Mouse (Mus musculus) E14TG2a.4 (cell line): ENCODE measurements around the gene Dact3.

Experiments used
- H3K27me3 ChIP-seq: 2 replicates; pipeline ENCODE4 v1.6.1; 2014; ENCODE audit warnings: low read length, control low read depth; ENCODE audit not compliant: insufficient read depth
- H3K36me3 ChIP-seq: 2 replicates; pipeline ENCODE4 v1.6.1; 2014; ENCODE audit warnings: low read length, control low read depth; ENCODE audit not compliant: insufficient read depth
- H3K4me1 ChIP-seq: replicated peaks from 2 replicates; pipeline ENCODE4 v1.6.1; 2014; ENCODE audit warnings: low read depth, low read length, control low read depth
- H3K4me3 ChIP-seq: replicated peaks from 2 replicates; pipeline ENCODE4 v1.5.1; 2014; ENCODE audit warnings: mild to moderate bottlenecking, low read length
- H3K9me3 ChIP-seq: 2 replicates; pipeline ENCODE4 v1.6.1; 2014; ENCODE audit warnings: low read length, control low read depth
- CTCF ChIP-seq: conservative IDR thresholded peaks from 2 replicates; pipeline ENCODE4 v1.5.1; 2014; ENCODE audit warnings: low read length
- NANOG ChIP-seq: IDR thresholded peaks from 2 replicates; pipeline ENCODE4 v1.6.1; 2014; ENCODE audit warnings: borderline replicate concordance, low read length, mixed read lengths
- POU5F1 ChIP-seq: IDR thresholded peaks from 2 replicates; pipeline ENCODE4 v1.6.1; 2014; ENCODE audit warnings: low read length, borderline replicate concordance

Gene Dact3

GRCm38 (mm10) chr7:16841078-16841477 lies 34.0 kb upstream of the Dact3 start:
- TF ChIP-seq NANOG (no peak), POU5F1 (no peak), CTCF (no peak)
- Histone ChIP-seq H3K27me3 (peaks cover 28% of the 10 kb centered on the region), H3K4me3 (no peak overlapping the region), H3K36me3 (peaks cover 59% of the 10 kb centered on the region), H3K9me3 (no peaks in the 10 kb centered on the region), H3K4me1 (peaks cover 73% of the 10 kb centered on the region)

GRCm38 (mm10) chr7:16841561-16842560 lies 33.3 kb upstream of the Dact3 start:
- TF ChIP-seq NANOG (no peak), POU5F1 (no peak), CTCF (no peak)

DNA sequence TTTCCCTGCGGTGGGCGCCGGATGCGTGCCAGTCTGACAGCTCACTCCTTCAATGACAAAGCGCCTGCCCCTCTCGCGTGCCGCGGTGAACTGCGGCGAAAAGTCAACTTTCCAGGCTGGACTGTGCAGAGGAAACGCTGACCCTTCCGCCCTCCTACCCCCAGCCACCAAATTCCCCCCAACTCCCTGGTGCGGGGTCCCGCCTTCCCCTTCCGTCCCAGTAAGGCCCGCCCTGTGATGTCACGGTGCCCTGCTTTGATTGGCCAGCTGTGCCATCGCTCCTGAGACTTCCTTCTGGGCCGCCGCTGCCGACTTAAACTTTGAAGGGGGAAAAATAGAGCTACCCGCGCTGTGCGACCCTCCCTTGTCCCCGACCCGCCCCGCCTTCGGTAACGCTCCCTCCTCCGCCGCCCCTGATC lies 32.5 kb upstream of the Dact3 start, which contains the start of gene Prkd2:
Gene Prkd2 (plus strand): TSS at position 258 of the 419 bp plus-strand sequence.
- peaks cover 46% of the 10 kb centered on the region for H3K36me3 ChIP-seq
- TF ChIP-seq POU5F1 (no peak), NANOG (no peak), CTCF (no peak)

More at GRCm38 (mm10) chr7:16841561-16842560, 33.3 kb upstream of the Dact3 start:
- H3K27me3 ChIP-seq = peaks cover 28% of the 10 kb centered on the region
- H3K4me3 ChIP-seq = peak overlapping the region; percentile 84
- H3K4me1 ChIP-seq = peaks cover 74% of the 10 kb centered on the region
- peaks cover 54% of the 10 kb centered on the region for H3K36me3 ChIP-seq
- no peaks in the 10 kb centered on the region for H3K9me3 ChIP-seq

DNA sequence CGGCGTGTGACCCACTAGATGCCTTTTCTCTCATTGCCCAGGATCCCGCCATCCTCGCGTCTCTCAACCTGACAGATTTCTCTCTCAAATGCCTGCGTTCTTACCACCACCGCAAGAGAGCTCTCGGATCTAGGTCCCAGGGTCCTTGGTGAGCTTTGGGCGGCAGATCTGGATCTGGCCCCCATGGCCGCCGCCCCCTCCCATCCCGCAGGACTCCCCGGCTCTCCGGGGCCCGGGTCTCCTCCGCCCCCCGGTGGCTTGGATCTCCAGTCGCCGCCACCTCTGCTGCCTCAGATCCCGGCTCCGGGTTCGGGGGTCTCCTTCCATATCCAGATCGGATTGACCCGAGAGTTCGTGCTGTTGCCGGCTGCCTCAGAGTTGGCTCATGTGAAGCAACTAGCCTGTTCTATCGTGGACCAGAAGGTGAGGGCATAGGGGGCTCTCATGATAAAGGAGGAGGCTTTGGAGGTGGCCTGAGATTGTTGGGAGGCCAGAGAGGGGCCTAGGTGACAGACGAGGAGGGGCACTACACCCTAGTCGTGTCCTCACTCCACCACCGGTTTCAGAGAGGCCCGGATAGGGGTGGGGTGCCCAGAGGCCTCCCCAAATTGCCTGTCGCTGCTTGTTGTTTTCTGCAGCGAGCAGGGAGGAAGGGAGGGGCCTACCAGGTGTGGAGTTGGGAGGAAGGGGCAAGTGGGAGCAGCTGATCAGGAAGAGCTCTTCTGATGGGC lies 31.5 kb upstream of the Dact3 start:
- TF ChIP-seq POU5F1 = no peak
- no peak for TF ChIP-seq CTCF
- no peak for TF ChIP-seq NANOG
- Histone ChIP-seq H3K4me3 (peak overlapping the region; percentile 84), H3K27me3 (peaks cover 42% of the 10 kb centered on the region), H3K36me3 (peaks cover 37% of the 10 kb centered on the region), H3K9me3 (no peaks in the 10 kb centered on the region), H3K4me1 (peaks cover 77% of the 10 kb centered on the region)

More for the DNA sequence above, 32.5 kb upstream of the Dact3 start, which contains the start of gene Prkd2:
- H3K4me3 ChIP-seq = peak within 1 kb of the TSS; percentile 84
- H3K27me3 ChIP-seq = peaks cover 35% of the 10 kb centered on the region
- peaks cover 77% of the 10 kb centered on the region for H3K4me1 ChIP-seq
- H3K9me3 ChIP-seq = no peaks in the 10 kb centered on the region

- TF ChIP-seq POU5F1 (no peak), CTCF (no peak), NANOG (no peak)
- Histone ChIP-seq H3K9me3 (no peaks in the 10 kb centered on the region), H3K4me1 (peaks cover 73% of the 10 kb centered on the region), H3K27me3 (peaks cover 48% of the 10 kb centered on the region), H3K4me3 (peak overlapping the region; percentile 69), H3K36me3 (peaks cover 33% of the 10 kb centered on the region)
Measured at GRCm38 (mm10) chr7:16844696-16845071, 30.4 kb upstream of the Dact3 start.

DNA sequence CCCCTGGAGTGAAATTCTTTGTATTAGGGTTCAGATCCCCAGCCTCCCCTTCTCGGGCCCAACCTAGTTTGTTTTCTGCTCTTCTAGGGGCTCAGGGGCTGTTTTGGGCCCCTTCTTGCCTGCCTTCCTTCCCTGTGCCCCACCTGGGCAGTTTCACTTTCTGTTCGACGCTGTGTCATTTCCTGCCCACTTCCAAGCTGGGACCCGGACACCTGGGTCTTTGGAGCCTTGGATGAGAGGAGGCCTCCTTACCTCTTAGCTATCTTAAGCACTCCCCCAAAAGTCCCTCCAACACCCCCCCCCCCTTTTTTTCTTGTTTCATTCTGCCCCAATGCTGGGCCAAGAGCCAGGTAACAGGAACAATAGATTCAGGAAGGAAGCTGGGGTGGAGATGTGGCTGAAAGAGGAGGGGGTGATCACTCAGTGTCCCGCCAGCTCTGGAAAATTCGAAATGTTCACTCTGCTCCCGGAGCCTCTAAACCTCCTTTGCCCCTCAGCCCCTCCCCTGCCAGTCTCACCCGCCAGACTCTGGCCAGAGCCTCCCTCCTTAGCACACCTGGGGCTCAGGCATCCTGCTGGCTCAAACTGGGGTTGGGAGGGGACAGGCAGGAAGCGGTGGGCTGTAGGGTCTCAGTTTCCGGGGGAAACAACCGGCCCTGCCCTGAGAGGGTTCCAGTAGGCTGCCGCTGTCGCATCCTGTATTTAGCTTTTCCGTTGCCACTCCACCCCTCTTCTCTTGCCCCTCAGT lies 29.9 kb upstream of the Dact3 start:
- Histone ChIP-seq H3K27me3 (peaks cover 48% of the 10 kb centered on the region), H3K36me3 (peaks cover 33% of the 10 kb centered on the region), H3K4me1 (peaks cover 76% of the 10 kb centered on the region), H3K9me3 (no peaks in the 10 kb centered on the region), H3K4me3 (peak overlapping the region; percentile 69)
- TF ChIP-seq CTCF = no peak
- TF ChIP-seq NANOG = no peak
- TF ChIP-seq POU5F1 = no peak

DNA sequence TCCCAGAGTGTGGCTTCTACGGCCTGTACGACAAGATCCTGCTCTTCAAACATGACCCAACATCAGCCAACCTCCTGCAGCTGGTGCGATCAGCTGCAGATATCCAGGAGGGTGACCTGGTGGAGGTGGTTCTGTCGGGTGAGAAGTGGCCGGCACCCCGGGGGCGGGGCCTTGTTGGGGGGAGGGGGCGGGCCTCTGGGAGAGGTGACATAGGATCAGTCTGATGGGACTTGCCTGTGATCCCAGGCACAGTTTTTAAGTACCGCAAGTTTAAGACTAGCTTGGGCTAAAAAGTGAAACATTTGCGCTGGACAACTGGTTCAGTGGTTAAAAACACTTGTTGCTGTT lies 29.3 kb upstream of the Dact3 start:
- TF ChIP-seq POU5F1 (no peak), NANOG (no peak), CTCF (no peak)
- H3K4me1 ChIP-seq = peaks cover 72% of the 10 kb centered on the region
- H3K27me3 ChIP-seq = peaks cover 48% of the 10 kb centered on the region
- H3K9me3 ChIP-seq = no peaks in the 10 kb centered on the region
- peaks cover 28% of the 10 kb centered on the region for H3K36me3 ChIP-seq
- peak overlapping the region; percentile 69 for H3K4me3 ChIP-seq

DNA sequence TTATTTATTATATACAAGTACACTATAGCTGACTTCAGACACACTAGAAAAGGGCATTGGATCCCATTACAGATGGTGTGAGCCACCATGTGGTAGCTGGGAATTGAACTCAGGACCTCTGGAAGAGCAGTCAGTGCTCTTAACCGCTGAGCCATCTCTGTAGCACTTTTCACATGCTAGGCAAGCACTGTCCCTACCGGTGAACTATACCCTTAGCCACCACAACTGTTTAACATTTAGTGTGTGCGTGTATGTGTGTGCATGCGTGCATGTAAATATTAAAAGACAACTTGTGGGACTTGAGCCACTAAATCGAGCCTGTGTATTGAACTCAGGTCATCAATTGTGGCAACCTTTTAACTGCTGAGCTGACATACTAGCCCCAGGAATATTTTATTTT lies 28.3 kb upstream of the Dact3 start:
- Histone ChIP-seq H3K36me3 (peaks cover 18% of the 10 kb centered on the region), H3K27me3 (peaks cover 48% of the 10 kb centered on the region), H3K4me1 (peaks cover 62% of the 10 kb centered on the region), H3K4me3 (no peak overlapping the region), H3K9me3 (no peaks in the 10 kb centered on the region)
- TF ChIP-seq CTCF (no peak), NANOG (no peak), POU5F1 (no peak)
